Mouse (Mus musculus) urinary bladder, postnatal 25 days (tissue): ENCODE data around the gene Ndufb8.

Experiments used
- DNase-seq: peaks from one replicate; pipeline ENCODE4 v3.0.0; 2022; ENCODE audit warnings: low spot score

Gene Ndufb8

GRCm38 (mm10) chr19:44530018-44530417 lies 25.2 kb downstream of the Ndufb8 start:
- DNase-seq = no peak

- DNase-seq = no peak
Measured at GRCm38 (mm10) chr19:44525551-44526205, 29.6 kb downstream of the Ndufb8 start.

- no peak for DNase-seq
Measured at GRCm38 (mm10) chr19:44519152-44519551, 36.1 kb downstream of the Ndufb8 start.

- DNase-seq = no peak
Measured at GRCm38 (mm10) chr19:44517996-44518768, 37.1 kb downstream of the Ndufb8 start.

- no peak for DNase-seq
Measured at GRCm38 (mm10) chr19:44515769-44516168, 39.5 kb downstream of the Ndufb8 start.

GRCm38 (mm10) chr19:44514521-44515451 lies 40.5 kb downstream of the Ndufb8 start:
- no peak for DNase-seq

GRCm38 (mm10) chr19:44513921-44514482 lies 41.2 kb downstream of the Ndufb8 start:
- DNase-seq = no peak

GRCm38 (mm10) chr19:44513054-44513833 lies 42.0 kb downstream of the Ndufb8 start:
- no peak for DNase-seq

GRCm38 (mm10) chr19:44512601-44513000 lies 42.6 kb downstream of the Ndufb8 start:
- DNase-seq = no peak

- no peak for DNase-seq
Measured at GRCm38 (mm10) chr19:44511451-44512231, 43.6 kb downstream of the Ndufb8 start.

GRCm38 (mm10) chr19:44510534-44511175 lies 44.6 kb downstream of the Ndufb8 start:
- DNase-seq = no peak

GRCm38 (mm10) chr19:44502741-44503140 lies 52.5 kb downstream of the Ndufb8 start:
- DNase-seq = no peak

GRCm38 (mm10) chr19:44501925-44502324 lies 53.3 kb downstream of the Ndufb8 start:
- no peak for DNase-seq

- DNase-seq = no peak
Measured at GRCm38 (mm10) chr19:44500240-44500639, 55.0 kb downstream of the Ndufb8 start.

GRCm38 (mm10) chr19:44498936-44499335 lies 56.3 kb downstream of the Ndufb8 start:
- no peak for DNase-seq
